Mouse (Mus musculus): ENCODE results near the gene Tmem256. TPM values are rescaled to one million over a fixed set of nuclear protein-coding genes. Genes with fewer than 3 reads are reported as not detected.

Tmem256 gene
- polyA plus RNA-seq (2014; fragmentation: Illumina TruSeq; extraction: RNeasy Lipid Tissue Mini Kit (QIAGEN cat#74804); ENCODE audit: insufficient read depth, low read depth, low replicate concordance) = 375 TPM

GRCm38 (mm10) chr11:69837952-69838713 lies at the start of gene Tmem256:
Gene Tmem256 (plus strand): TSS chr11:69838514.

GRCm38 (mm10) chr11:69795168-69795982 lies 42.9 kb upstream of the Tmem256 start, which contains the start of gene Chrnb1:
Gene Chrnb1 (minus strand): TSS chr11:69795943.

GRCm38 (mm10) chr11:69801379-69801977 lies 36.8 kb upstream of the Tmem256 start, which contains the start of gene Fgf11:
Gene Fgf11 (minus strand): TSS chr11:69801857.

GRCm38 (mm10) chr11:69804972-69805909 lies 33.1 kb upstream of the Tmem256 start, which contains the start of gene Tmem102:
Gene Tmem102 (minus strand): TSS chr11:69805624.

GRCm38 (mm10) chr11:69815155-69815554 lies 23.2 kb upstream of the Tmem256 start, which contains the start of gene Gm39566:
Gene Gm39566 (minus strand): TSS chr11:69815298.

GRCm38 (mm10) chr11:69818365-69818764 lies 19.9 kb upstream of the Tmem256 start, which contains the start of gene Spem2:
Gene Spem2 (minus strand): TSS chr11:69818465.

GRCm38 (mm10) chr11:69822080-69822479 lies 16.2 kb upstream of the Tmem256 start, which contains the start of gene Spem1:
Gene Spem1 (minus strand): TSS chr11:69822180.

GRCm38 (mm10) chr11:69837604-69837951 lies 736 bp upstream of the Tmem256 start, which contains the start of gene Nlgn2:
Gene Nlgn2 (minus strand): TSS chr11:69837784.

GRCm38 (mm10) chr11:69846198-69846680 lies 7.9 kb downstream of the Tmem256 start, which contains the start of gene Plscr3:
Gene Plscr3 (plus strand): TSS chr11:69846376.

GRCm38 (mm10) chr11:69858113-69858998 lies 20.0 kb downstream of the Tmem256 start, which contains the start of gene Tnk1:
Gene Tnk1 (minus strand): TSS chr11:69858730.

GRCm38 (mm10) chr11:69877878-69878277 lies 39.6 kb downstream of the Tmem256 start, which contains the start of gene Tmem95:
Gene Tmem95 (minus strand): TSS chr11:69878018.

GRCm38 (mm10) chr11:69880853-69881603 lies 42.7 kb downstream of the Tmem256 start, which contains the start of gene Kctd11:
Gene Kctd11 (minus strand): TSS chr11:69881406.

Other genes starting within 250 kb of the Tmem256 start
- gene Atp1b2, start 232.6 kb upstream of the Tmem256 start, polyA plus RNA-seq (2014; fragmentation: Illumina TruSeq; extraction: RNeasy Lipid Tissue Mini Kit (QIAGEN cat#74804); ENCODE audit: insufficient read depth, low read depth, low replicate concordance) = 5.4 TPM
- gene Shbg, start 220.6 kb upstream of the Tmem256 start, polyA plus RNA-seq (2014; fragmentation: Illumina TruSeq; extraction: RNeasy Lipid Tissue Mini Kit (QIAGEN cat#74804); ENCODE audit: insufficient read depth, low read depth, low replicate concordance) = not detected
- gene Sat2, start 216.5 kb upstream of the Tmem256 start, polyA plus RNA-seq (2014; fragmentation: Illumina TruSeq; extraction: RNeasy Lipid Tissue Mini Kit (QIAGEN cat#74804); ENCODE audit: insufficient read depth, low read depth, low replicate concordance) = 4.7 TPM
- gene Fxr2, start 205.5 kb upstream of the Tmem256 start, polyA plus RNA-seq (2014; fragmentation: Illumina TruSeq; extraction: RNeasy Lipid Tissue Mini Kit (QIAGEN cat#74804); ENCODE audit: insufficient read depth, low read depth, low replicate concordance) = 39.7 TPM
- gene Sox15, start 183.2 kb upstream of the Tmem256 start, polyA plus RNA-seq (2014; fragmentation: Illumina TruSeq; extraction: RNeasy Lipid Tissue Mini Kit (QIAGEN cat#74804); ENCODE audit: insufficient read depth, low read depth, low replicate concordance) = not detected
- 53.4 TPM for gene Mpdu1, start 175.9 kb upstream of the Tmem256 start, polyA plus RNA-seq (2014; fragmentation: Illumina TruSeq; extraction: RNeasy Lipid Tissue Mini Kit (QIAGEN cat#74804); ENCODE audit: insufficient read depth, low read depth, low replicate concordance)
- gene Cd68, start 172.4 kb upstream of the Tmem256 start, polyA plus RNA-seq (2014; fragmentation: Illumina TruSeq; extraction: RNeasy Lipid Tissue Mini Kit (QIAGEN cat#74804); ENCODE audit: insufficient read depth, low read depth, low replicate concordance) = 44.2 TPM
- 289 TPM for gene Eif4a1, start 166.1 kb upstream of the Tmem256 start, polyA plus RNA-seq (2014; fragmentation: Illumina TruSeq; extraction: RNeasy Lipid Tissue Mini Kit (QIAGEN cat#74804); ENCODE audit: insufficient read depth, low read depth, low replicate concordance)
- gene Senp3, start 156.4 kb upstream of the Tmem256 start, polyA plus RNA-seq (2014; fragmentation: Illumina TruSeq; extraction: RNeasy Lipid Tissue Mini Kit (QIAGEN cat#74804); ENCODE audit: insufficient read depth, low read depth, low replicate concordance) = 47.0 TPM
- gene Tnfsf13, start 152.7 kb upstream of the Tmem256 start, polyA plus RNA-seq (2014; fragmentation: Illumina TruSeq; extraction: RNeasy Lipid Tissue Mini Kit (QIAGEN cat#74804); ENCODE audit: insufficient read depth, low read depth, low replicate concordance) = 23.3 TPM
- gene Tnfsf12, start 142.7 kb upstream of the Tmem256 start, polyA plus RNA-seq (2014; fragmentation: Illumina TruSeq; extraction: RNeasy Lipid Tissue Mini Kit (QIAGEN cat#74804); ENCODE audit: insufficient read depth, low read depth, low replicate concordance) = 48.4 TPM
- 24.8 TPM for gene Tnfsfm13, start 142.4 kb upstream of the Tmem256 start, polyA plus RNA-seq (2014; fragmentation: Illumina TruSeq; extraction: RNeasy Lipid Tissue Mini Kit (QIAGEN cat#74804); ENCODE audit: insufficient read depth, low read depth, low replicate concordance)
- 16.2 TPM for gene Polr2a, start 79.9 kb upstream of the Tmem256 start, polyA plus RNA-seq (2014; fragmentation: Illumina TruSeq; extraction: RNeasy Lipid Tissue Mini Kit (QIAGEN cat#74804); ENCODE audit: insufficient read depth, low read depth, low replicate concordance)
- gene Slc35g3, start 76.5 kb upstream of the Tmem256 start, polyA plus RNA-seq (2014; fragmentation: Illumina TruSeq; extraction: RNeasy Lipid Tissue Mini Kit (QIAGEN cat#74804); ENCODE audit: insufficient read depth, low read depth, low replicate concordance) = 0.85 TPM
- 25.6 TPM for gene Zbtb4, start 72.6 kb upstream of the Tmem256 start, polyA plus RNA-seq (2014; fragmentation: Illumina TruSeq; extraction: RNeasy Lipid Tissue Mini Kit (QIAGEN cat#74804); ENCODE audit: insufficient read depth, low read depth, low replicate concordance)
- 10.1 TPM for gene Chrnb1, start 42.6 kb upstream of the Tmem256 start, polyA plus RNA-seq (2014; fragmentation: Illumina TruSeq; extraction: RNeasy Lipid Tissue Mini Kit (QIAGEN cat#74804); ENCODE audit: insufficient read depth, low read depth, low replicate concordance)
- 3.4 TPM for gene Fgf11, start 36.7 kb upstream of the Tmem256 start, polyA plus RNA-seq (2014; fragmentation: Illumina TruSeq; extraction: RNeasy Lipid Tissue Mini Kit (QIAGEN cat#74804); ENCODE audit: insufficient read depth, low read depth, low replicate concordance)
- 4.9 TPM for gene Tmem102, start 32.9 kb upstream of the Tmem256 start, polyA plus RNA-seq (2014; fragmentation: Illumina TruSeq; extraction: RNeasy Lipid Tissue Mini Kit (QIAGEN cat#74804); ENCODE audit: insufficient read depth, low read depth, low replicate concordance)
- gene Gm39566, start 23.2 kb upstream of the Tmem256 start, polyA plus RNA-seq (2014; fragmentation: Illumina TruSeq; extraction: RNeasy Lipid Tissue Mini Kit (QIAGEN cat#74804); ENCODE audit: insufficient read depth, low read depth, low replicate concordance) = not detected
- gene Spem2, start 20.0 kb upstream of the Tmem256 start, polyA plus RNA-seq (2014; fragmentation: Illumina TruSeq; extraction: RNeasy Lipid Tissue Mini Kit (QIAGEN cat#74804); ENCODE audit: insufficient read depth, low read depth, low replicate concordance) = not detected
- not detected for gene Spem1, start 16.3 kb upstream of the Tmem256 start, polyA plus RNA-seq (2014; fragmentation: Illumina TruSeq; extraction: RNeasy Lipid Tissue Mini Kit (QIAGEN cat#74804); ENCODE audit: insufficient read depth, low read depth, low replicate concordance)
- gene Nlgn2, start 730 bp upstream of the Tmem256 start, polyA plus RNA-seq (2014; fragmentation: Illumina TruSeq; extraction: RNeasy Lipid Tissue Mini Kit (QIAGEN cat#74804); ENCODE audit: insufficient read depth, low read depth, low replicate concordance) = 5.3 TPM
- 65.1 TPM for gene Plscr3, start 7.9 kb downstream of the Tmem256 start, polyA plus RNA-seq (2014; fragmentation: Illumina TruSeq; extraction: RNeasy Lipid Tissue Mini Kit (QIAGEN cat#74804); ENCODE audit: insufficient read depth, low read depth, low replicate concordance)
- 5.1 TPM for gene Tnk1, start 20.2 kb downstream of the Tmem256 start, polyA plus RNA-seq (2014; fragmentation: Illumina TruSeq; extraction: RNeasy Lipid Tissue Mini Kit (QIAGEN cat#74804); ENCODE audit: insufficient read depth, low read depth, low replicate concordance)
- gene Tmem95, start 39.5 kb downstream of the Tmem256 start, polyA plus RNA-seq (2014; fragmentation: Illumina TruSeq; extraction: RNeasy Lipid Tissue Mini Kit (QIAGEN cat#74804); ENCODE audit: insufficient read depth, low read depth, low replicate concordance) = not detected
- gene Kctd11, start 42.9 kb downstream of the Tmem256 start, polyA plus RNA-seq (2014; fragmentation: Illumina TruSeq; extraction: RNeasy Lipid Tissue Mini Kit (QIAGEN cat#74804); ENCODE audit: insufficient read depth, low read depth, low replicate concordance) = 11.2 TPM
- 9.7 TPM for gene Acap1, start 57.0 kb downstream of the Tmem256 start, polyA plus RNA-seq (2014; fragmentation: Illumina TruSeq; extraction: RNeasy Lipid Tissue Mini Kit (QIAGEN cat#74804); ENCODE audit: insufficient read depth, low read depth, low replicate concordance)
- gene 2810408A11Rik, start 62.5 kb downstream of the Tmem256 start, polyA plus RNA-seq (2014; fragmentation: Illumina TruSeq; extraction: RNeasy Lipid Tissue Mini Kit (QIAGEN cat#74804); ENCODE audit: insufficient read depth, low read depth, low replicate concordance) = 0.77 TPM
- 9.9 TPM for gene Neurl4, start 62.6 kb downstream of the Tmem256 start, polyA plus RNA-seq (2014; fragmentation: Illumina TruSeq; extraction: RNeasy Lipid Tissue Mini Kit (QIAGEN cat#74804); ENCODE audit: insufficient read depth, low read depth, low replicate concordance)
- 43.0 TPM for gene Gps2, start 75.4 kb downstream of the Tmem256 start, polyA plus RNA-seq (2014; fragmentation: Illumina TruSeq; extraction: RNeasy Lipid Tissue Mini Kit (QIAGEN cat#74804); ENCODE audit: insufficient read depth, low read depth, low replicate concordance)
- 466 TPM for gene Eif5a, start 83.4 kb downstream of the Tmem256 start, polyA plus RNA-seq (2014; fragmentation: Illumina TruSeq; extraction: RNeasy Lipid Tissue Mini Kit (QIAGEN cat#74804); ENCODE audit: insufficient read depth, low read depth, low replicate concordance)
- gene Ybx2, start 97.3 kb downstream of the Tmem256 start, polyA plus RNA-seq (2014; fragmentation: Illumina TruSeq; extraction: RNeasy Lipid Tissue Mini Kit (QIAGEN cat#74804); ENCODE audit: insufficient read depth, low read depth, low replicate concordance) = 1.3 TPM
- 8.1 TPM for gene Slc2a4, start 109.7 kb downstream of the Tmem256 start, polyA plus RNA-seq (2014; fragmentation: Illumina TruSeq; extraction: RNeasy Lipid Tissue Mini Kit (QIAGEN cat#74804); ENCODE audit: insufficient read depth, low read depth, low replicate concordance)
- 60.8 TPM for gene Cldn7, start 126.3 kb downstream of the Tmem256 start, polyA plus RNA-seq (2014; fragmentation: Illumina TruSeq; extraction: RNeasy Lipid Tissue Mini Kit (QIAGEN cat#74804); ENCODE audit: insufficient read depth, low read depth, low replicate concordance)
- 86.4 TPM for gene Ctdnep1, start 142.6 kb downstream of the Tmem256 start, polyA plus RNA-seq (2014; fragmentation: Illumina TruSeq; extraction: RNeasy Lipid Tissue Mini Kit (QIAGEN cat#74804); ENCODE audit: insufficient read depth, low read depth, low replicate concordance)
- 40.7 TPM for gene Elp5, start 144.0 kb downstream of the Tmem256 start, polyA plus RNA-seq (2014; fragmentation: Illumina TruSeq; extraction: RNeasy Lipid Tissue Mini Kit (QIAGEN cat#74804); ENCODE audit: insufficient read depth, low read depth, low replicate concordance)
- 466 TPM for gene Gabarap, start 152.6 kb downstream of the Tmem256 start, polyA plus RNA-seq (2014; fragmentation: Illumina TruSeq; extraction: RNeasy Lipid Tissue Mini Kit (QIAGEN cat#74804); ENCODE audit: insufficient read depth, low read depth, low replicate concordance)
- gene Phf23, start 157.3 kb downstream of the Tmem256 start, polyA plus RNA-seq (2014; fragmentation: Illumina TruSeq; extraction: RNeasy Lipid Tissue Mini Kit (QIAGEN cat#74804); ENCODE audit: insufficient read depth, low read depth, low replicate concordance) = 39.5 TPM
- 6.0 TPM for gene Dvl2, start 162.1 kb downstream of the Tmem256 start, polyA plus RNA-seq (2014; fragmentation: Illumina TruSeq; extraction: RNeasy Lipid Tissue Mini Kit (QIAGEN cat#74804); ENCODE audit: insufficient read depth, low read depth, low replicate concordance)
- 82.7 TPM for gene Acadvl, start 176.9 kb downstream of the Tmem256 start, polyA plus RNA-seq (2014; fragmentation: Illumina TruSeq; extraction: RNeasy Lipid Tissue Mini Kit (QIAGEN cat#74804); ENCODE audit: insufficient read depth, low read depth, low replicate concordance)
- gene Dlg4, start 178.4 kb downstream of the Tmem256 start, polyA plus RNA-seq (2014; fragmentation: Illumina TruSeq; extraction: RNeasy Lipid Tissue Mini Kit (QIAGEN cat#74804); ENCODE audit: insufficient read depth, low read depth, low replicate concordance) = 7.3 TPM
- 13.1 TPM for gene Asgr1, start 215.6 kb downstream of the Tmem256 start, polyA plus RNA-seq (2014; fragmentation: Illumina TruSeq; extraction: RNeasy Lipid Tissue Mini Kit (QIAGEN cat#74804); ENCODE audit: insufficient read depth, low read depth, low replicate concordance)

All from lung, adult 10 weeks (tissue).